Mouse (Mus musculus) cerebellum, postnatal 4 days (tissue): ENCODE results near the gene Spin2c.
A peak's percentile ranks its signal among the peaks of the same experiment; 100 is the strongest.

Experiments used
- DNase-seq, 2 experiments: peaks; one replicate each; pipeline ENCODE4 v3.0.0; 2022; ENCODE audit warnings: low spot score in 2 of 2, mixed read lengths in 1 of 2

Spin2c gene

GRCm38 (mm10) chrX:153831951-153832561 lies at the start of gene Spin2c:
Spin2c (plus strand) TSS chrX:153832225.
- DNase-seq = peak; percentile 22 to 32

- DNase-seq = no peak
Observed at GRCm38 (mm10) chrX:153832606-153833005, 581 bp downstream of the Spin2c start.
